Mouse (Mus musculus) midbrain, embryonic 16.5 days (tissue): ENCODE results near the gene Hdac9. TPM values are rescaled to one million over a fixed set of nuclear protein-coding genes. Genes with fewer than 3 reads are reported as not detected.

ENCODE experiments used
- ATAC-seq: fragments of 200-750 bp; cut with Nextera tagmentation; 2 replicates; pipeline ENCODE4 v1.8.0; 2017; ENCODE audit warnings: moderate TSS enrichment
- H3K27ac ChIP-seq: fragments of 300-500 bp; sonication (generic); 2 replicates; pipeline ENCODE4 v1.5.1; 2014; ENCODE audit warnings: mild to moderate bottlenecking, low read length, mixed read lengths
- H3K27me3 ChIP-seq: fragments of 300-500 bp; sonication (generic); 2 replicates; pipeline ENCODE4 v1.6.1; 2014; ENCODE audit warnings: low read depth, low read length, mixed read lengths; ENCODE audit not compliant: control insufficient read depth, insufficient read depth
- H3K36me3 ChIP-seq: fragments of 300-500 bp; sonication (generic); 2 replicates; pipeline ENCODE4 v1.6.1; 2014; ENCODE audit warnings: mild to moderate bottlenecking, low read length, moderate library complexity, mixed read lengths; ENCODE audit not compliant: control insufficient read depth, insufficient read depth
- H3K4me1 ChIP-seq: fragments of 300-500 bp; sonication (generic); 2 replicates; pipeline ENCODE4 v1.6.1; 2014; ENCODE audit warnings: mild to moderate bottlenecking, low read length, mixed read lengths; ENCODE audit not compliant: control insufficient read depth, insufficient read depth
- H3K4me2 ChIP-seq: fragments of 300-500 bp; sonication (generic); 2 replicates; pipeline ENCODE4 v1.6.1; 2014; ENCODE audit warnings: mild to moderate bottlenecking, low read length, mixed read lengths
- H3K4me3 ChIP-seq: fragments of 300-500 bp; sonication (generic); 2 replicates; pipeline ENCODE4 v1.5.1; 2014; ENCODE audit warnings: low read depth, mild to moderate bottlenecking, low read length, moderate library complexity, mixed read lengths
- H3K9ac ChIP-seq: fragments of 300-500 bp; sonication (generic); 2 replicates; pipeline ENCODE4 v1.6.1; 2014; ENCODE audit warnings: low read depth, low read length, mixed read lengths
- H3K9me3 ChIP-seq: fragments of 300-500 bp; sonication (generic); replicated peaks from 2 replicates; pipeline ENCODE4 v1.6.1; 2014; ENCODE audit warnings: mild to moderate bottlenecking, low read length, mixed read lengths; ENCODE audit not compliant: control insufficient read depth, poor library complexity, severe bottlenecking
- WGBS: fragments of 180-500 bp; shearing (Covaris S2); extraction: QIAGEN DNeasy Blood & Tissue Kit; methylation state at CpG from one replicate; pipeline ENCODE4 v1.1.7; 2014; 5-methylcytosine and 5-hydroxymethylcytosine counted together
- polyA plus RNA-seq: library from polyadenylated mRNA; unstranded; fragments of >200 nt; fragmentation: Nextera tagmentation; extraction: Ambion mirVana; gene quantifications from 2 replicates; pipeline ENCODE4 v1.2.1, GENCODE M21; 2015

The Hdac9 gene
- polyA plus RNA-seq, 1 experiment from 2014 or later, result 12.6 TPM

GRCm38 (mm10) chr12:34826931-34827330, 90.0 kb downstream of the Hdac9 start:
- no peaks in the 10 kb centered on the region for H3K4me1 ChIP-seq
- H3K9ac ChIP-seq, result no peak overlapping the region
- no peak overlapping the region for H3K4me3 ChIP-seq
- H3K36me3 ChIP-seq, result no peaks in the 10 kb centered on the region
- WGBS, result 91% methylated on average over 4 of the region's 4 CpGs
- no peak for ATAC-seq
- H3K9me3 ChIP-seq, result no peaks in the 10 kb centered on the region
- H3K27ac ChIP-seq, result no peak overlapping the region
- no peaks in the 10 kb centered on the region for H3K27me3 ChIP-seq
- no peak overlapping the region for H3K4me2 ChIP-seq

GRCm38 (mm10) chr12:34820229-34820628, 96.7 kb downstream of the Hdac9 start:
- Histone ChIP-seq H3K27me3 (no peaks in the 10 kb centered on the region), H3K9ac (no peak overlapping the region), H3K4me1 (no peaks in the 10 kb centered on the region), H3K4me3 (no peak overlapping the region), H3K36me3 (no peaks in the 10 kb centered on the region), H3K4me2 (no peak overlapping the region), H3K9me3 (no peaks in the 10 kb centered on the region), H3K27ac (no peak overlapping the region)
- 79% methylated on average over 6 of the region's 6 CpGs for WGBS
- ATAC-seq, result no peak

- ATAC-seq, result no peak
Measured at GRCm38 (mm10) chr12:34811673-34812613, 105.0 kb downstream of the Hdac9 start.

GRCm38 (mm10) chr12:34810221-34810620, 106.7 kb downstream of the Hdac9 start:
- Histone ChIP-seq H3K27ac (no peak overlapping the region), H3K4me3 (no peak overlapping the region), H3K9ac (no peak overlapping the region), H3K27me3 (no peaks in the 10 kb centered on the region), H3K36me3 (no peaks in the 10 kb centered on the region), H3K9me3 (no peaks in the 10 kb centered on the region), H3K4me2 (no peak overlapping the region), H3K4me1 (no peaks in the 10 kb centered on the region)
- ATAC-seq, result no peak
- 86% methylated on average over 2 of the region's 2 CpGs for WGBS

More at GRCm38 (mm10) chr12:34811673-34812613, 105.0 kb downstream of the Hdac9 start:
- Histone ChIP-seq H3K4me1 (no peaks in the 10 kb centered on the region), H3K27ac (no peak overlapping the region), H3K4me2 (no peak overlapping the region), H3K9ac (no peak overlapping the region), H3K4me3 (no peak overlapping the region), H3K9me3 (no peaks in the 10 kb centered on the region), H3K36me3 (no peaks in the 10 kb centered on the region), H3K27me3 (no peaks in the 10 kb centered on the region)
- 64% methylated on average over 10 of the region's 10 CpGs for WGBS

- H3K4me3 ChIP-seq, result no peak overlapping the region
- no peaks in the 10 kb centered on the region for H3K36me3 ChIP-seq
- no peak for ATAC-seq
- 91% methylated on average over 1 of the region's 1 CpGs for whole genome bisulfite sequencing
- H3K27me3 ChIP-seq, result no peaks in the 10 kb centered on the region
- no peak overlapping the region for H3K4me2 ChIP-seq
- no peak overlapping the region for H3K27ac ChIP-seq
- H3K9me3 ChIP-seq, result no peaks in the 10 kb centered on the region
- H3K9ac ChIP-seq, result no peak overlapping the region
- H3K4me1 ChIP-seq, result no peaks in the 10 kb centered on the region
Measured at GRCm38 (mm10) chr12:34808180-34808579, 108.7 kb downstream of the Hdac9 start.

GRCm38 (mm10) chr12:34806528-34806927, 110.4 kb downstream of the Hdac9 start:
- Histone ChIP-seq H3K4me2 (no peak overlapping the region), H3K36me3 (no peaks in the 10 kb centered on the region), H3K9ac (no peak overlapping the region), H3K4me3 (no peak overlapping the region), H3K9me3 (no peaks in the 10 kb centered on the region), H3K27ac (no peak overlapping the region), H3K27me3 (no peaks in the 10 kb centered on the region), H3K4me1 (no peaks in the 10 kb centered on the region)
- no peak for ATAC-seq

GRCm38 (mm10) chr12:34803721-34804120, 113.2 kb downstream of the Hdac9 start:
- H3K4me3 ChIP-seq, result no peak overlapping the region
- H3K27me3 ChIP-seq, result no peaks in the 10 kb centered on the region
- H3K9me3 ChIP-seq, result no peaks in the 10 kb centered on the region
- WGBS, result 85% methylated on average over 2 of the region's 2 CpGs
- H3K4me2 ChIP-seq, result no peak overlapping the region
- no peak overlapping the region for H3K9ac ChIP-seq
- no peak overlapping the region for H3K27ac ChIP-seq
- H3K36me3 ChIP-seq, result no peaks in the 10 kb centered on the region
- H3K4me1 ChIP-seq, result no peaks in the 10 kb centered on the region
- no peak for ATAC-seq

- ATAC-seq, result no peak
- H3K4me1 ChIP-seq, result no peaks in the 10 kb centered on the region
- H3K9me3 ChIP-seq, result no peaks in the 10 kb centered on the region
- H3K9ac ChIP-seq, result no peak overlapping the region
- no peaks in the 10 kb centered on the region for H3K36me3 ChIP-seq
- no peak overlapping the region for H3K4me2 ChIP-seq
- H3K27me3 ChIP-seq, result no peaks in the 10 kb centered on the region
- WGBS, result 77% methylated on average over 4 of the region's 4 CpGs
- H3K4me3 ChIP-seq, result no peak overlapping the region
- no peak overlapping the region for H3K27ac ChIP-seq
Measured at GRCm38 (mm10) chr12:34802308-34802707, 114.6 kb downstream of the Hdac9 start.

GRCm38 (mm10) chr12:34801752-34802151, 115.1 kb downstream of the Hdac9 start:
- Histone ChIP-seq H3K9me3 (no peaks in the 10 kb centered on the region), H3K27me3 (no peaks in the 10 kb centered on the region), H3K27ac (no peak overlapping the region), H3K4me3 (no peak overlapping the region), H3K9ac (no peak overlapping the region), H3K36me3 (no peaks in the 10 kb centered on the region), H3K4me1 (no peaks in the 10 kb centered on the region), H3K4me2 (no peak overlapping the region)
- no peak for ATAC-seq
